Comparison of ENCODE assay signal across 20 mouse cellular contexts in genomic region chr15:103190083-103190482, GRCm38 (mm10).
"Had no signal": no experiment of that assay in that cellular context is flagged by ENCODE, and none has a peak within 500 bp of the region (broad histone marks: within the 10 kb centered on the region; RNA-seq: fewer than 3 reads in every experiment).

No protein-coding gene starts in this region.

- DNase-seq: kidney, adult 11 months; kidney, postnatal 14 days; layer of hippocampus, adult 9-11 months; layer of hippocampus, postnatal 36 days; liver, embryonic 13.5 days; lung, adult 2 months; lung, postnatal 14 days; midbrain, embryonic 14.5 days; right cerebral cortex, adult 18-20 months; right cerebral cortex, postnatal 14 days; right cerebral cortex, postnatal 4 days; thymus, adult 2 months; thymus, postnatal 14 days; thymus, postnatal 4 days had no signal

- H3K9ac ChIP-seq: liver, embryonic 13.5 days; neural tube, embryonic 12.5 days; neural tube, embryonic 15.5 days had no signal

- H3K4me3 ChIP-seq: layer of hippocampus, adult 2 months; left cerebral cortex, adult 2 months; liver, embryonic 13.5 days; neural tube, embryonic 12.5 days; neural tube, embryonic 15.5 days had no signal

- H3K9me3 ChIP-seq: liver, embryonic 13.5 days; neural tube, embryonic 12.5 days; neural tube, embryonic 15.5 days had no signal

- H3K27ac ChIP-seq: layer of hippocampus, adult 2 months; left cerebral cortex, adult 2 months; liver, embryonic 13.5 days; neural tube, embryonic 12.5 days; stomach, postnatal 0 days had no signal

- H3K27me3 ChIP-seq: neural tube, embryonic 12.5 days; neural tube, embryonic 15.5 days had no signal

- H3K4me1 ChIP-seq: liver, embryonic 13.5 days had no signal

- H3K4me2 ChIP-seq: liver, embryonic 13.5 days; midbrain, embryonic 11.5 days; neural tube, embryonic 12.5 days; neural tube, embryonic 15.5 days had no signal
